Mouse (Mus musculus) myocyte (in vitro differentiated cells): Measurements from ENCODE around the gene Itsn1. TPM values are rescaled to one million over a fixed set of nuclear protein-coding genes. Genes with fewer than 3 reads are reported as not detected.

Source experiments
- H3K27me3 ChIP-seq: one replicate; pipeline ENCODE4 v1.6.1; 2011; ENCODE audit not compliant: control insufficient read depth, insufficient read depth, insufficient read length
- H3K36me3 ChIP-seq: one replicate; pipeline ENCODE4 v1.6.1; 2011; ENCODE audit not compliant: control insufficient read depth, insufficient read depth
- H3K4me2 ChIP-seq: one replicate; pipeline ENCODE4 v1.6.1; 2011; ENCODE audit warnings: low read depth, control low read depth
- H3K4me3 ChIP-seq: one replicate; pipeline ENCODE4 v1.5.1; 2011; ENCODE audit warnings: mild to moderate bottlenecking, control low read depth, moderate library complexity
- H3K79me2 ChIP-seq: one replicate; pipeline ENCODE4 v1.6.1; 2011; ENCODE audit not compliant: control insufficient read depth, insufficient read depth
- H3ac ChIP-seq: one replicate; pipeline ENCODE4 v1.6.1; 2011; ENCODE audit not compliant: control insufficient read depth, insufficient read length
- CEBPB ChIP-seq: IDR thresholded peaks from 2 replicates; pipeline ENCODE4 v1.6.1; 2011; ENCODE audit warnings: mild to moderate bottlenecking, moderate library complexity; ENCODE audit not compliant: poor library complexity, insufficient read depth, severe bottlenecking
- E2F4 ChIP-seq: IDR thresholded peaks from one replicate; pipeline ENCODE4 v1.6.1; 2011; ENCODE audit warnings: mild to moderate bottlenecking, control low read depth, moderate library complexity; ENCODE audit not compliant: insufficient read depth
- MAX ChIP-seq: IDR thresholded peaks from one replicate; pipeline ENCODE4 v1.6.1; 2011; ENCODE audit warnings: low read depth, mild to moderate bottlenecking, control low read depth
- MYOD1 ChIP-seq, 3 experiments: IDR thresholded peaks; one replicate each; pipeline ENCODE4 v1.6.1; 2011; ENCODE audit warnings: control low read depth in 2 of 3, low read depth in 2 of 3, mild to moderate bottlenecking in 2 of 3, moderate library complexity in 1 of 3; ENCODE audit not compliant: insufficient read length in 2 of 3, control insufficient read depth in 1 of 3
- MYOG ChIP-seq, 3 experiments: IDR thresholded peaks; one replicate each; pipeline ENCODE4 v1.6.1; 2011; ENCODE audit warnings: control low read depth in 2 of 3, low read depth in 2 of 3, mild to moderate bottlenecking in 2 of 3; ENCODE audit not compliant: insufficient read length in 2 of 3, control insufficient read depth in 1 of 3, insufficient read depth in 1 of 3
- POLR2A ChIP-seq: IDR thresholded peaks from one replicate; pipeline ENCODE4 v1.6.1; 2011; ENCODE audit warnings: low read depth, mild to moderate bottlenecking, control low read depth, moderate library complexity; ENCODE audit not compliant: insufficient read length
- POLR2AphosphoS2 ChIP-seq: IDR thresholded peaks from one replicate; pipeline ENCODE4 v1.6.1; 2011; ENCODE audit warnings: low read depth, control low read depth; ENCODE audit not compliant: insufficient read length
- REST ChIP-seq: IDR thresholded peaks from one replicate; pipeline ENCODE4 v1.6.1; 2011; ENCODE audit warnings: mild to moderate bottlenecking, control low read depth, moderate library complexity; ENCODE audit not compliant: insufficient read depth, insufficient read length
- SRF ChIP-seq: IDR thresholded peaks from one replicate; pipeline ENCODE4 v1.6.1; 2011; ENCODE audit warnings: low read depth; ENCODE audit not compliant: control insufficient read depth, insufficient read length
- TCF12 ChIP-seq: IDR thresholded peaks from one replicate; pipeline ENCODE4 v1.6.1; 2011; ENCODE audit warnings: mild to moderate bottlenecking, control low read depth; ENCODE audit not compliant: poor library complexity, insufficient read depth, severe bottlenecking
- TCF3 ChIP-seq: IDR thresholded peaks from one replicate; pipeline ENCODE4 v1.6.1; 2011; ENCODE audit warnings: low read depth, control low read depth; ENCODE audit not compliant: insufficient read length
- USF1 ChIP-seq: IDR thresholded peaks from one replicate; pipeline ENCODE4 v1.6.1; 2011; ENCODE audit warnings: low read depth, mild to moderate bottlenecking, control low read depth, moderate library complexity
- polyA plus RNA-seq: library from polyadenylated mRNA; unstranded; fragments of >200 nt; fragmentation: generic; extraction: Trizol; gene quantifications from one replicate; pipeline ENCODE4 v1.2.1, GENCODE M21; 2012; ENCODE audit warnings: missing spikeins

Gene Itsn1
- polyA plus RNA-seq, 1 experiment, result 27.5 TPM

- peaks cover 6% of the 10 kb centered on the region for H3K79me2 ChIP-seq
- H3K36me3 ChIP-seq, result peaks cover 27% of the 10 kb centered on the region
- no peak overlapping the region for H3K4me2 ChIP-seq
- no peaks in the 10 kb centered on the region for H3K27me3 ChIP-seq
- H3ac ChIP-seq, result no peak overlapping the region
- TF ChIP-seq E2F4 (no peak), MYOG (IDR thresholded peaks at IDR 0.05; ENCODE audit: control insufficient read depth in 1 of 3, insufficient read depth in 1 of 3, insufficient read length in 2 of 3, low read depth in 2 of 3) (peak in 2 of 3 experiments; percentile 45 to 71), POLR2A (no peak), TCF3 (no peak), REST (no peak), POLR2AphosphoS2 (peak; percentile 31), SRF (no peak), CEBPB (no peak), MYOD1 (IDR thresholded peaks at IDR 0.05; ENCODE audit: control insufficient read depth in 1 of 3, insufficient read length in 2 of 3, low read depth in 2 of 3) (peak in 2 of 3 experiments; percentile 24 to 82), USF1 (no peak), MAX (no peak), TCF12 (no peak)
- H3K4me3 ChIP-seq, result no peak overlapping the region
Measured at GRCm38 (mm10) chr16:91716927-91717349, 12.1 kb upstream of the Itsn1 start.

GRCm38 (mm10) chr16:91717399-91717798, 11.7 kb upstream of the Itsn1 start:
- H3K36me3 ChIP-seq, result peaks cover 27% of the 10 kb centered on the region
- H3K27me3 ChIP-seq, result no peaks in the 10 kb centered on the region
- TF ChIP-seq POLR2AphosphoS2 (no peak), POLR2A (no peak), MYOD1 (IDR thresholded peaks at IDR 0.05; ENCODE audit: control insufficient read depth in 1 of 3, insufficient read length in 2 of 3, low read depth in 2 of 3) (no peak), SRF (no peak), MAX (no peak), USF1 (no peak), CEBPB (no peak), TCF3 (no peak), REST (no peak), MYOG (IDR thresholded peaks at IDR 0.05; ENCODE audit: control insufficient read depth in 1 of 3, insufficient read depth in 1 of 3, insufficient read length in 2 of 3, low read depth in 2 of 3) (no peak), TCF12 (no peak), E2F4 (no peak)
- no peak overlapping the region for H3K4me2 ChIP-seq
- H3ac ChIP-seq, result no peak overlapping the region
- no peak overlapping the region for H3K4me3 ChIP-seq
- H3K79me2 ChIP-seq, result peaks cover 6% of the 10 kb centered on the region

GRCm38 (mm10) chr16:91724247-91724646, 4.8 kb upstream of the Itsn1 start:
- H3K36me3 ChIP-seq, result peaks cover 5% of the 10 kb centered on the region
- no peak overlapping the region for H3K4me2 ChIP-seq
- H3ac ChIP-seq, result no peak overlapping the region
- no peak for TF ChIP-seq CEBPB
- no peak overlapping the region for H3K4me3 ChIP-seq
- H3K79me2 ChIP-seq, result peaks cover 32% of the 10 kb centered on the region
- no peaks in the 10 kb centered on the region for H3K27me3 ChIP-seq

- H3K27me3 ChIP-seq, result no peaks in the 10 kb centered on the region
- H3K36me3 ChIP-seq, result no peaks in the 10 kb centered on the region
- H3K4me2 ChIP-seq, result peak overlapping the region; percentile 82
- H3K79me2 ChIP-seq, result peaks cover 50% of the 10 kb centered on the region
- no peak for TF ChIP-seq TCF12
- TF ChIP-seq CEBPB, result peak; percentile 72
- no peak overlapping the region for H3ac ChIP-seq
- peak overlapping the region; percentile 74 for H3K4me3 ChIP-seq
Measured at GRCm38 (mm10) chr16:91727433-91727832, 1.6 kb upstream of the Itsn1 start.

- H3K36me3 ChIP-seq, result no peaks in the 10 kb centered on the region
- H3K79me2 ChIP-seq, result peaks cover 60% of the 10 kb centered on the region
- H3K27me3 ChIP-seq, result no peaks in the 10 kb centered on the region
- peak within 1 kb of the TSS; percentile 82 for H3K4me2 ChIP-seq
- H3ac ChIP-seq, result peak within 1 kb of the TSS; percentile 92
- peak; percentile 29 for TF ChIP-seq SRF
- TF ChIP-seq POLR2A, result peak; percentile 72
- TF ChIP-seq TCF12, result no peak
- peak; percentile 69 for TF ChIP-seq POLR2AphosphoS2
- TF ChIP-seq TCF3, result peak; percentile 10
- H3K4me3 ChIP-seq, result peak within 1 kb of the TSS; percentile 74
Measured at GRCm38 (mm10) chr16:91728123-91729065, 687 bp upstream of the Itsn1 start, which contains the start of gene Cryzl1. Cryzl1 (minus strand) TSS chr16:91728975.
